Mouse (Mus musculus): ENCODE results near the gene Chst5. TPM values are rescaled to one million over a fixed set of nuclear protein-coding genes. Genes with fewer than 3 reads are reported as not detected.

The Chst5 gene
- polyA plus RNA-seq, 1 experiment: not detected

- TF ChIP-seq GATA1 (IDR thresholded peaks at IDR 0.05; ENCODE audit: low read length): no peak
Measured at GRCm38 (mm10) chr8:111933348-111934076, 23.3 kb upstream of the Chst5 start, which contains the start of gene Tmem231. Tmem231 (minus strand) TSS chr8:111933881.

- TF ChIP-seq GATA1 (IDR thresholded peaks at IDR 0.05; ENCODE audit: low read length): no peak
Measured at GRCm38 (mm10) chr8:111932580-111933336, 22.5 kb upstream of the Chst5 start.

- TF ChIP-seq GATA1 (IDR thresholded peaks at IDR 0.05; ENCODE audit: low read length): no peak
Measured at GRCm38 (mm10) chr8:111931721-111932120, 21.5 kb upstream of the Chst5 start.

- TF ChIP-seq GATA1 (IDR thresholded peaks at IDR 0.05; ENCODE audit: low read length): peak; percentile 10
Measured at GRCm38 (mm10) chr8:111929648-111930344, 19.5 kb upstream of the Chst5 start.

GRCm38 (mm10) chr8:111924976-111925375 is 14.7 kb upstream of the Chst5 start:
- no peak for TF ChIP-seq GATA1 (IDR thresholded peaks at IDR 0.05; ENCODE audit: low read length)

- no peak for TF ChIP-seq GATA1 (IDR thresholded peaks at IDR 0.05; ENCODE audit: low read length)
Measured at GRCm38 (mm10) chr8:111923383-111923804, 13.1 kb upstream of the Chst5 start.

- TF ChIP-seq GATA1 (IDR thresholded peaks at IDR 0.05; ENCODE audit: low read length): no peak
Measured at GRCm38 (mm10) chr8:111920971-111921370, 10.7 kb upstream of the Chst5 start.

GRCm38 (mm10) chr8:111919663-111920062 is 9.4 kb upstream of the Chst5 start:
- TF ChIP-seq GATA1 (IDR thresholded peaks at IDR 0.05; ENCODE audit: low read length): no peak

GRCm38 (mm10) chr8:111912860-111913432 is 2.7 kb upstream of the Chst5 start:
- no peak for TF ChIP-seq GATA1 (IDR thresholded peaks at IDR 0.05; ENCODE audit: low read length)

GRCm38 (mm10) chr8:111911572-111911971 is 1.3 kb upstream of the Chst5 start:
- no peak for TF ChIP-seq GATA1 (IDR thresholded peaks at IDR 0.05; ENCODE audit: low read length)

- no peak for TF ChIP-seq GATA1 (IDR thresholded peaks at IDR 0.05; ENCODE audit: low read length)
Measured at GRCm38 (mm10) chr8:111905500-111906121, 4.6 kb downstream of the Chst5 start.

- TF ChIP-seq GATA1 (IDR thresholded peaks at IDR 0.05; ENCODE audit: low read length): no peak
Measured at GRCm38 (mm10) chr8:111902080-111902479, 8.2 kb downstream of the Chst5 start.

- no peak for TF ChIP-seq GATA1 (IDR thresholded peaks at IDR 0.05; ENCODE audit: low read length)
Measured at GRCm38 (mm10) chr8:111898586-111898985, 11.7 kb downstream of the Chst5 start.

GRCm38 (mm10) chr8:111894955-111895354 is 15.3 kb downstream of the Chst5 start:
- no peak for TF ChIP-seq GATA1 (IDR thresholded peaks at IDR 0.05; ENCODE audit: low read length)

- no peak for TF ChIP-seq GATA1 (IDR thresholded peaks at IDR 0.05; ENCODE audit: low read length)
Measured at GRCm38 (mm10) chr8:111892615-111893014, 17.6 kb downstream of the Chst5 start.

Measured in G1E-ER4 (cell line).